Mouse (Mus musculus): Measurements from ENCODE around the gene March4. TPM values are rescaled to one million over a fixed set of nuclear protein-coding genes. Genes with fewer than 3 reads are reported as not detected.

Gene March4
- polyA plus RNA-seq, 1 experiment, result 0.37 TPM

GRCm38 (mm10) chr1:72378151-72378550, 158.6 kb downstream of the March4 start:
- Histone ChIP-seq H3K27ac (ENCODE audit: insufficient read depth, low read depth, low read length) (no peak overlapping the region), H3K4me3 (ENCODE audit: low read depth, low read length) (no peak overlapping the region), H3K36me3 (ENCODE audit: control insufficient read depth, insufficient read depth, low read length) (0 out of 2 replicates have a peak, but pooled peaks cover 2% of the 10 kb centered on the region), H3K4me1 (ENCODE audit: control insufficient read depth, insufficient read depth, insufficient read length, low read length) (no peaks in the 10 kb centered on the region), H3K27me3 (ENCODE audit: control insufficient read depth, insufficient read depth, low read length) (no peaks in the 10 kb centered on the region)
- WGBS, result 79% methylated on average over 4 of the region's 4 CpGs
- no peak for TF ChIP-seq CTCF (IDR thresholded peaks at IDR 0.05; ENCODE audit: extremely low read depth, insufficient read length, insufficient replicate concordance, low read depth, low read length)
- no peak for TF ChIP-seq POLR2A (IDR thresholded peaks at IDR 0.05; ENCODE audit: low read depth, low read length)

Other genes starting within 250 kb of the March4 start
- gene Xrcc5, start 229.5 kb downstream of the March4 start, polyA plus RNA-seq (2012; rRNA removed), result 0.23 and 0.57 TPM in 2 replicates
- 8.1 and 11.8 TPM in 2 replicates for gene Smarcal1, start 46.3 kb upstream of the March4 start, polyA plus RNA-seq (2012; rRNA removed)
- not detected in 2 replicates for gene Ankar, start 163.6 kb upstream of the March4 start, polyA plus RNA-seq (2012; rRNA removed)
- 356 and 362 TPM in 2 replicates for gene Rpl37a, start 174.4 kb upstream of the March4 start, polyA plus RNA-seq (2012; rRNA removed)

All from small intestine, adult 2 months (tissue).